Mouse (Mus musculus) hindbrain, embryonic 10.5 days (tissue): Measurements from ENCODE around the gene Hist1h1b. TPM values are rescaled to one million over a fixed set of nuclear protein-coding genes. Genes with fewer than 3 reads are reported as not detected.
A peak's percentile ranks its signal among the peaks of the same experiment; 100 is the strongest.
"Not testable (repeated sequence)": the region's sequence is repeated elsewhere in the genome, so short reads cannot be mapped to it uniquely, and the experiment has no call there.

Experiments used
- DNase-seq: peaks from one replicate; pipeline ENCODE4 v3.0.0-alpha.2; 2017; ENCODE audit warnings: low spot score
- H3K27ac ChIP-seq: fragments of 300-500 bp; sonication (generic); 2 replicates; pipeline ENCODE4 v1.5.1; 2016; ENCODE audit warnings: mild to moderate bottlenecking, moderate library complexity
- H3K27me3 ChIP-seq: fragments of 300-500 bp; sonication (generic); 2 replicates; pipeline ENCODE4 v1.6.1; 2016; ENCODE audit warnings: mild to moderate bottlenecking; ENCODE audit not compliant: poor library complexity, insufficient read depth, severe bottlenecking
- H3K36me3 ChIP-seq: fragments of 300-500 bp; sonication (generic); 2 replicates; pipeline ENCODE4 v1.6.1; 2016; ENCODE audit warnings: mild to moderate bottlenecking, moderate library complexity
- H3K4me1 ChIP-seq: fragments of 300-500 bp; sonication (generic); replicated peaks from 2 replicates; pipeline ENCODE4 v1.6.1; 2016; ENCODE audit warnings: mild to moderate bottlenecking
- H3K4me3 ChIP-seq: fragments of 300-500 bp; sonication (generic); 2 replicates; pipeline ENCODE4 v1.5.1; 2016; ENCODE audit warnings: mild to moderate bottlenecking, moderate library complexity
- H3K9me3 ChIP-seq: fragments of 300-500 bp; sonication (generic); 2 replicates; pipeline ENCODE4 v1.6.1; 2016; ENCODE audit warnings: mild to moderate bottlenecking, moderate library complexity
- WGBS: fragments of 180-500 bp; shearing (Covaris S2); methylation state at CpG from one replicate; pipeline ENCODE4 v1.1.7; 2016; 5-methylcytosine and 5-hydroxymethylcytosine counted together
- polyA plus RNA-seq: library from polyadenylated mRNA; unstranded; fragments of >200 nt; fragmentation: Nextera tagmentation; extraction: Ambion mirVana; gene quantifications from 2 replicates; pipeline ENCODE4 v1.2.1, GENCODE M21; 2016

The Hist1h1b gene
- polyA plus RNA-seq, 1 experiment from 2014 or later, result 39.0 TPM

- Histone ChIP-seq H3K27me3 (no peaks in the 10 kb centered on the region), H3K36me3 (no peaks in the 10 kb centered on the region), H3K4me1 (peaks cover 41% of the 10 kb centered on the region), H3K4me3 (peak overlapping the region; percentile 55; the same call in 1 of the 2 replicates), H3K27ac (peak overlapping the region; percentile 89), H3K9me3 (no peaks in the 10 kb centered on the region)
- 79% methylated on average over 1 of the region's 1 CpGs for WGBS
- DNase-seq, result no peak
These were observed 24.7 kb downstream of the Hist1h1b start for GRCm38 (mm10) chr13:21755707-21756106.

- 1% methylated on average over 26 of the region's 26 CpGs for WGBS
- not testable (repeated sequence) for H3K36me3 ChIP-seq, H3K9me3 ChIP-seq, H3K27me3 ChIP-seq
- Histone ChIP-seq H3K27ac (peak overlapping the region; percentile 89), H3K4me1 (peaks cover 44% of the 10 kb centered on the region), H3K4me3 (peak overlapping the region; percentile 55)
- DNase-seq, result peak; percentile 51
These were observed 26.0 kb downstream of the Hist1h1b start for GRCm38 (mm10) chr13:21754294-21755001.

GRCm38 (mm10) chr13:21753524-21754285 lies 26.7 kb downstream of the Hist1h1b start, which contains the start of the genes Hist1h2ak and Hist1h2bn:
Gene Hist1h2ak (minus strand): TSS chr13:21753827.
Gene Hist1h2bn (plus strand): TSS chr13:21754123.
- not testable (repeated sequence) for H3K9me3 ChIP-seq, H3K36me3 ChIP-seq, H3K27me3 ChIP-seq
- DNase-seq, result peak; percentile 77
- Histone ChIP-seq H3K4me3 (peak within 1 kb of the TSS; percentile 55), H3K4me1 (peaks cover 51% of the 10 kb centered on the region), H3K27ac (peak within 1 kb of the TSS; percentile 95)
- WGBS, result under 1% methylated on average over 50 of the region's 50 CpGs

- Histone ChIP-seq H3K27ac (peak overlapping the region; percentile 95), H3K27me3 (no peaks in the 10 kb centered on the region), H3K4me1 (peaks cover 57% of the 10 kb centered on the region), H3K4me3 (peak overlapping the region; percentile 54), H3K9me3 (no peaks in the 10 kb centered on the region), H3K36me3 (no peaks in the 10 kb centered on the region)
- DNase-seq, result peak; percentile 18
- 3% methylated on average over 10 of the region's 10 CpGs for WGBS
These were observed 27.3 kb downstream of the Hist1h1b start for GRCm38 (mm10) chr13:21753051-21753523.

- H3K4me1 ChIP-seq, result peaks cover 60% of the 10 kb centered on the region
- H3K4me3 ChIP-seq, result peak overlapping the region; percentile 54
- 50% methylated on average over 3 of the region's 3 CpGs for WGBS
- H3K27me3 ChIP-seq, result no peaks in the 10 kb centered on the region
- H3K27ac ChIP-seq, result peak overlapping the region; percentile 95
- H3K9me3 ChIP-seq, result no peaks in the 10 kb centered on the region
- peak; percentile 28 for DNase-seq
- H3K36me3 ChIP-seq, result no peaks in the 10 kb centered on the region
These were observed 28.1 kb downstream of the Hist1h1b start for GRCm38 (mm10) chr13:21752356-21752755.

- Histone ChIP-seq H3K4me1 (peaks cover 62% of the 10 kb centered on the region), H3K36me3 (no peaks in the 10 kb centered on the region), H3K27ac (peak overlapping the region; percentile 95), H3K9me3 (no peaks in the 10 kb centered on the region), H3K4me3 (peak overlapping the region; percentile 54), H3K27me3 (no peaks in the 10 kb centered on the region)
- no peak for DNase-seq
- 74% methylated on average over 3 of the region's 3 CpGs for WGBS
These were observed 28.6 kb downstream of the Hist1h1b start for GRCm38 (mm10) chr13:21751827-21752226.

GRCm38 (mm10) chr13:21751417-21751816 lies 29.0 kb downstream of the Hist1h1b start:
- DNase-seq, result no peak
- Histone ChIP-seq H3K9me3 (no peaks in the 10 kb centered on the region), H3K27me3 (no peaks in the 10 kb centered on the region), H3K27ac (peak overlapping the region; percentile 95), H3K4me3 (0 out of 2 replicates have a peak overlapping the region, but pooled peaks have one; percentile 54), H3K4me1 (peaks cover 62% of the 10 kb centered on the region), H3K36me3 (no peaks in the 10 kb centered on the region)

GRCm38 (mm10) chr13:21750159-21751017 lies 30.0 kb downstream of the Hist1h1b start, which contains the start of gene Hist1h4k:
Gene Hist1h4k (minus strand): TSS chr13:21750505.
- H3K27me3 ChIP-seq, H3K36me3 ChIP-seq, H3K9me3 ChIP-seq: not testable (repeated sequence)
- WGBS, result under 1% methylated on average over 52 of the region's 56 CpGs
- Histone ChIP-seq H3K4me1 (peaks cover 57% of the 10 kb centered on the region), H3K4me3 (peak within 1 kb of the TSS; percentile 65), H3K27ac (peak within 1 kb of the TSS; percentile 95)
- DNase-seq, result peak; percentile 94

GRCm38 (mm10) chr13:21749387-21750158 lies 30.9 kb downstream of the Hist1h1b start:
- WGBS, result 5% methylated on average over 5 of the region's 5 CpGs
- peak; percentile 58 for DNase-seq
- no peaks in the 10 kb centered on the region for H3K36me3 ChIP-seq

GRCm38 (mm10) chr13:21745006-21745405 lies 35.4 kb downstream of the Hist1h1b start:
- H3K27ac ChIP-seq, result no peak overlapping the region

More at GRCm38 (mm10) chr13:21749387-21750158, 30.9 kb downstream of the Hist1h1b start:
- no peaks in the 10 kb centered on the region for H3K9me3 ChIP-seq
- H3K27me3 ChIP-seq, result no peaks in the 10 kb centered on the region
- H3K4me1 ChIP-seq, result peaks cover 49% of the 10 kb centered on the region
- H3K4me3 ChIP-seq, result peak overlapping the region; percentile 65
- peak overlapping the region; percentile 95 for H3K27ac ChIP-seq

GRCm38 (mm10) chr13:21734906-21735767 lies 45.3 kb downstream of the Hist1h1b start, which contains the start of gene Hist1h4j:
Gene Hist1h4j (plus strand): TSS chr13:21735064.
- peak within 1 kb of the TSS; percentile 99 for H3K27ac ChIP-seq
- peak within 1 kb of the TSS; percentile 59 for H3K4me3 ChIP-seq
- not testable (repeated sequence) for H3K36me3 ChIP-seq, H3K27me3 ChIP-seq, H3K9me3 ChIP-seq
- H3K4me1 ChIP-seq, result peaks cover 20% of the 10 kb centered on the region
- under 1% methylated on average over 49 of the region's 56 CpGs for WGBS
- DNase-seq, result peak; percentile 95

More at GRCm38 (mm10) chr13:21745006-21745405, 35.4 kb downstream of the Hist1h1b start:
- Histone ChIP-seq H3K4me1 (peaks cover 20% of the 10 kb centered on the region), H3K9me3 (no peaks in the 10 kb centered on the region), H3K27me3 (no peaks in the 10 kb centered on the region), H3K4me3 (no peak overlapping the region), H3K36me3 (no peaks in the 10 kb centered on the region)
- no peak for DNase-seq
- WGBS, result 98% methylated on average over 1 of the region's 1 CpGs
